Mouse (Mus musculus) fat pad, adult 2 months (tissue): Measurements from ENCODE around the gene Il6ra.

ENCODE experiments used
- DNase-seq: peaks from one replicate; pipeline ENCODE4 v3.0.0-alpha.2; 2011; ENCODE audit warnings: low read depth, low spot score; ENCODE audit errors: extremely low read depth

Gene Il6ra

GRCm38 (mm10) chr3:89853752-89854151 is 59.2 kb downstream of the Il6ra start:
- DNase-seq: no peak

- DNase-seq: no peak
These were observed 64.9 kb downstream of the Il6ra start for GRCm38 (mm10) chr3:89848083-89848482.

- DNase-seq: no peak
These were observed 65.4 kb downstream of the Il6ra start for GRCm38 (mm10) chr3:89847596-89847995.

- no peak for DNase-seq
These were observed 65.9 kb downstream of the Il6ra start for GRCm38 (mm10) chr3:89847126-89847525.

- DNase-seq: no peak
These were observed 67.2 kb downstream of the Il6ra start for GRCm38 (mm10) chr3:89845814-89846213.

- DNase-seq: no peak
These were observed 69.8 kb downstream of the Il6ra start for GRCm38 (mm10) chr3:89843148-89843547.

GRCm38 (mm10) chr3:89842258-89842657 is 70.7 kb downstream of the Il6ra start:
- no peak for DNase-seq

- no peak for DNase-seq
These were observed 77.6 kb downstream of the Il6ra start for GRCm38 (mm10) chr3:89835362-89835761.

- no peak for DNase-seq
These were observed 82.0 kb downstream of the Il6ra start, which contains the start of gene She for GRCm38 (mm10) chr3:89830815-89831591. She (plus strand) TSS chr3:89831370.

- no peak for DNase-seq
These were observed 86.7 kb downstream of the Il6ra start for GRCm38 (mm10) chr3:89826295-89826694.

- no peak for DNase-seq
These were observed 89.4 kb downstream of the Il6ra start for GRCm38 (mm10) chr3:89823594-89823993.

- DNase-seq: no peak
These were observed 91.2 kb downstream of the Il6ra start for GRCm38 (mm10) chr3:89821548-89822480.

- DNase-seq: no peak
These were observed 91.9 kb downstream of the Il6ra start for GRCm38 (mm10) chr3:89821096-89821513.

- no peak for DNase-seq
These were observed 92.5 kb downstream of the Il6ra start for GRCm38 (mm10) chr3:89820311-89821095.

- no peak for DNase-seq
These were observed 93.1 kb downstream of the Il6ra start for GRCm38 (mm10) chr3:89819897-89820296.

- no peak for DNase-seq
These were observed 94.4 kb downstream of the Il6ra start for GRCm38 (mm10) chr3:89818605-89819004.

- DNase-seq: no peak
These were observed 95.9 kb downstream of the Il6ra start for GRCm38 (mm10) chr3:89817056-89817455.
